Mouse (Mus musculus) kidney, embryonic 15.5 days (tissue): ENCODE measurements around the gene Errfi1. TPM values are rescaled to one million over a fixed set of nuclear protein-coding genes. Genes with fewer than 3 reads are reported as not detected.

Source experiments
- ATAC-seq: fragments of 200-750 bp; cut with Nextera tagmentation; replicated peaks from 2 replicates; pipeline ENCODE4 v1.8.0; 2017; ENCODE audit warnings: moderate TSS enrichment; ENCODE audit not compliant: low FRiP score
- H3K27ac ChIP-seq: fragments of 300-500 bp; sonication (generic); 2 replicates; pipeline ENCODE4 v1.5.1; 2015; ENCODE audit warnings: mild to moderate bottlenecking, inconsistent platforms
- H3K27me3 ChIP-seq: fragments of 300-500 bp; sonication (generic); 2 replicates; pipeline ENCODE4 v1.6.1; 2015; ENCODE audit warnings: inconsistent platforms
- H3K36me3 ChIP-seq: fragments of 300-500 bp; sonication (generic); 2 replicates; pipeline ENCODE4 v1.6.1; 2015; ENCODE audit warnings: inconsistent platforms
- H3K4me1 ChIP-seq: fragments of 300-500 bp; sonication (generic); 2 replicates; pipeline ENCODE4 v1.6.1; 2015; ENCODE audit warnings: inconsistent platforms
- H3K4me2 ChIP-seq: fragments of 300-500 bp; sonication (generic); 2 replicates; pipeline ENCODE4 v1.6.1; 2015; ENCODE audit warnings: moderate library complexity, mild to moderate bottlenecking, inconsistent platforms
- H3K4me3 ChIP-seq: fragments of 300-500 bp; sonication (generic); replicated peaks from 2 replicates; pipeline ENCODE4 v1.5.1; 2015; ENCODE audit warnings: mild to moderate bottlenecking, inconsistent platforms
- H3K9ac ChIP-seq: fragments of 300-500 bp; sonication (generic); 2 replicates; pipeline ENCODE4 v1.6.1; 2015; ENCODE audit warnings: mild to moderate bottlenecking, inconsistent platforms
- H3K9me3 ChIP-seq: fragments of 300-500 bp; sonication (generic); replicated peaks from 2 replicates; pipeline ENCODE4 v1.6.1; 2016; ENCODE audit warnings: inconsistent platforms
- WGBS: fragments of 180-500 bp; shearing (Covaris S2); methylation state at CpG from one replicate; pipeline ENCODE4 v1.1.7; 2015; ENCODE audit warnings: mixed read lengths; 5-methylcytosine and 5-hydroxymethylcytosine counted together
- polyA plus RNA-seq: library from polyadenylated mRNA; unstranded; fragments of >200 nt; fragmentation: Nextera tagmentation; extraction: Ambion mirVana; gene quantifications from 2 replicates; pipeline ENCODE4 v1.2.1, GENCODE M21; 2015

Errfi1 gene
- polyA plus RNA-seq, 1 experiment from 2014 or later: 34.2 TPM

DNA sequence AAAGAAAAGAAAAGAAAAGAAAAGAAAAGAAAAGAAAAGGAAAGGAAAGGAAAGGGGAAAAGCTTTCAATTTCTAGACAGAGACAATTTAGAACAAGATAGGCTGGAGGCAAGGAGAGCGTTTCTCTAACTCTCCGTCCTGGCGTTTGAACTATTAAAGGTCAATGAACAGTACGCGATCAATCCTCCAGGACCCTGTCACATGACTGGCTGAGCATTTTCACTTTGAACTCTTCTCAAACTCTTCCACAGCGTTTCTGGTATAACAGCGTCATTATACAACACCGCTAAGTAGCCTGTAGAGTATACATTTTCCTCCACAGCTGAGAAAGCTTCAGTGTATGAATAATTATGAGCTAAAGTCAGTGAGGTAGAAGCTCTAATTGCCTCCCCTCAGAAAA, 1.7 kb upstream of the Errfi1 start:
- Histone ChIP-seq H3K36me3 (no peaks in the 10 kb centered on the region), H3K4me3 (no peak overlapping the region), H3K4me1 (peaks cover 33% of the 10 kb centered on the region), H3K27me3 (no peaks in the 10 kb centered on the region), H3K9ac (no peak overlapping the region), H3K4me2 (no peak overlapping the region), H3K27ac (no peak overlapping the region), H3K9me3 (no peaks in the 10 kb centered on the region)
- ATAC-seq: no peak
- WGBS: 54% methylated on average over 8 of the region's 8 CpGs

DNA sequence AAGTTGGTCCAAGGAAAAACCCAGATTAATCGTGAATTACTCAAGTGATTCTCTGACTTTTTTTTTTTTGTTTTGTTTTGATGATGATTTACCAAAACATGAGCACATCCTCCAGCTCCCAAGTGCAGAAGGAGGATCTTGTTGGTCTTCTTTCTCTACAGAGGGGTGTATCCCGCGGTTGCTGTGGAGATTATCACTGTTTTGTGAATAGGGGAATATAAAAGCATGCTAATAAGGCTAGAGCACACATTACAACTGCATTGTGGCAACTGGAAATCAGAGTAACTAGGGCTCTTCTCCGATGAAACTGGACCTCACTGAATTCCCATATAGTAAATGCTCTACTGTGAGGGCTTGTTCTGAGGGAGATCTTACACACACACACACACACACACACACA, 1.2 kb upstream of the Errfi1 start:
- no peaks in the 10 kb centered on the region for H3K36me3 ChIP-seq
- H3K9ac ChIP-seq: no peak overlapping the region
- H3K4me3 ChIP-seq: no peak overlapping the region
- 0 out of 2 replicates have a peak overlapping the region, but pooled peaks have one; percentile 97 for H3K27ac ChIP-seq
- no peaks in the 10 kb centered on the region for H3K9me3 ChIP-seq
- no peaks in the 10 kb centered on the region for H3K27me3 ChIP-seq
- 73% methylated on average over 4 of the region's 4 CpGs for WGBS
- H3K4me1 ChIP-seq: peaks cover 36% of the 10 kb centered on the region
- ATAC-seq: no peak
- no peak overlapping the region for H3K4me2 ChIP-seq

DNA sequence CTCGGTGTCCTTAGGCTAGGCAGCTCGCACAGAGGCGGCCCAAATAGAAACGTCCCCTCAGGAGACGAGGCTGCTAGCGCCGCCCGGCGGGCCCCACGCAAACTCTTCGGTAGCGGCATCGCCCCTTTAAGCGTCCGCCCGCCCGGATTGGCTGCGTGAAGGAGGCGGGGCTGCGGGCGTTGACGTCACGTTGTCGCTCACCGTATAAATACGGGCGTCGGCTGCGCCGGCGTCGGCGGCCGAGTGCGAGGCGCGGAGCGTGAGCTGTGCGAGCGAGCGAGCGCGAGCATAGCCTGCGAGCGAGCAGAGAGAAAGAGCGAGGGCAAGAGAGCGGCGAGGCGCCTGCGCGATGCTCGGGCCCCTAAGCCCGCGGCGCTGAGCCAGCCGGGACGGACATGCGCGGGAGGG, 1.1 kb downstream of the Errfi1 start:
- peak overlapping the region; percentile 97 for H3K27ac ChIP-seq
- WGBS: under 1% methylated on average over 59 of the region's 59 CpGs
- ATAC-seq: peak; percentile 95

DNA sequence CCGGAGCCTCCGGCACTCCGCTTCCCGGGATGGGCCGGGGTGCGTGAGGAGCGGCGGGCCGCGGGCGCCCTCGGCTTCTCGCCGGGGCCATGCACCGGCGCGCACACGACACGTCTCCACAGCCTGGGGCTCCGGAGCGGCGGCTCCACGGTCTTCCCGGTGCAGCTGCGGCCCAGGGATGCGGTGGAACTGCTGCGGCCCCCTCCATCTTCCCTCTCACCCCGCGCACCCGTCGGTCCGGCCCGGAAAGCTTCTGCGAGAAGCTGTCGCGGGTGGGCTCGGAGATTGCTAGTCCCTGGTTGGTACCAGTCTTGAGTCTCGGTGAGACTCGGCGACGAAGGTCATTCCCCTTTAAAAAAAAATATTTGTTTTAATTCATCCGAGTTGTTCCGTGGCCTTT, 1.6 kb downstream of the Errfi1 start:
- Histone ChIP-seq H3K4me1 (peaks cover 41% of the 10 kb centered on the region), H3K9ac (peak overlapping the region; percentile 84), H3K36me3 (0 out of 2 replicates have a peak, but pooled peaks cover 4% of the 10 kb centered on the region), H3K9me3 (no peaks in the 10 kb centered on the region), H3K4me2 (peak overlapping the region; percentile 68), H3K27ac (peak overlapping the region; percentile 97), H3K4me3 (peak overlapping the region; percentile 70), H3K27me3 (no peaks in the 10 kb centered on the region)
- WGBS: 1% methylated on average over 43 of the region's 43 CpGs
- peak; percentile 67 for ATAC-seq

More for the DNA sequence above, 1.1 kb downstream of the Errfi1 start:
- H3K9ac ChIP-seq: peak overlapping the region; percentile 84
- H3K4me3 ChIP-seq: peak overlapping the region; percentile 70
- no peaks in the 10 kb centered on the region for H3K27me3 ChIP-seq
- H3K4me1 ChIP-seq: peaks cover 40% of the 10 kb centered on the region
- 0 out of 2 replicates have a peak, but pooled peaks cover 4% of the 10 kb centered on the region for H3K36me3 ChIP-seq
- H3K4me2 ChIP-seq: peak overlapping the region; percentile 68
- H3K9me3 ChIP-seq: no peaks in the 10 kb centered on the region

DNA sequence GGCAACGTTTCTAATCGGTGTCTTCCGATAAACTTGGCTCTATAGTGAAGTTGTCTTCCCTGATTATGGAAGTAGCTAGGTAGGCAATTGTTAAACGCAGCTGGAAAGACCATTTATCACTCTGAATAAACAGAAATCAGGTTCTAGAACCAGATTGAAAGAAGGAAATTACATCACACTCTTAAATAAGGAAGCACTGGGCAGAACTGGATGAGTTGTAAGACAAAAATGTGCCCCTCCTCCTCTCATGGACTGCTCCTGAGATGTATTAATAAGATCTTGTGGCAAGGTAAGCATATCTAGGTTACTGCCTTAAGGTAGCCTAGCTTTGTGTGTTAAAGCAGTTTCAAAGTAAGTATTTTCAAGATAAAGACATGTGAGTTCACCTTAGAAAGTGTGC, 6.8 kb downstream of the Errfi1 start:
- Histone ChIP-seq H3K27me3 (no peaks in the 10 kb centered on the region), H3K4me2 (no peak overlapping the region), H3K9me3 (no peaks in the 10 kb centered on the region), H3K9ac (no peak overlapping the region), H3K4me1 (peaks cover 31% of the 10 kb centered on the region; the same call in 1 of the 2 replicates), H3K4me3 (no peak overlapping the region), H3K27ac (0 out of 2 replicates have a peak overlapping the region, but pooled peaks have one; percentile 22), H3K36me3 (peaks cover 10% of the 10 kb centered on the region)
- WGBS: 69% methylated on average over 4 of the region's 4 CpGs
- ATAC-seq: no peak

DNA sequence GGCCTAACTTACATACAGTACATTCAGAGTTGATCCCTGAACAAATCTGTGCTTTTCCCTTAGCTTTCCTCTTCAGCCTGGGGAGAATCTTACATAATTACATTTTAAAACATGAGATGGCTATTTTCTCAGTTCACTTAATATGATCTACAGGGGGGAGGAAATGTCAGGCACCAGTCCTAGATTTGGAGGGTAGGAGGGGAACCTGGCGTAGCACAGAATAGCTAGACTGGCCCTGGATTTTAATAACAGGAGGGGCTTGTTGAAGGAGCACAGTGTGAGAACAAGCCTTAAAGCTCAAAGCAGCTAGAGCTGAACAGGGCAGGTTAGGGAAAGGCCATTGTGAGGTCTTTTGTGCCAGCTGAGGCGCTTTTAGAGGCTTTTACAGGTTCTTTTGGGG, 7.4 kb downstream of the Errfi1 start:
- H3K9me3 ChIP-seq: no peaks in the 10 kb centered on the region
- peaks cover 16% of the 10 kb centered on the region for H3K36me3 ChIP-seq
- no peak for ATAC-seq
- H3K4me3 ChIP-seq: no peak overlapping the region
- no peak overlapping the region for H3K9ac ChIP-seq
- WGBS: 84% methylated on average over 2 of the region's 2 CpGs
- no peak overlapping the region for H3K27ac ChIP-seq
- H3K27me3 ChIP-seq: no peaks in the 10 kb centered on the region
- peaks cover 27% of the 10 kb centered on the region; the same call in 1 of the 2 replicates for H3K4me1 ChIP-seq
- no peak overlapping the region for H3K4me2 ChIP-seq

DNA sequence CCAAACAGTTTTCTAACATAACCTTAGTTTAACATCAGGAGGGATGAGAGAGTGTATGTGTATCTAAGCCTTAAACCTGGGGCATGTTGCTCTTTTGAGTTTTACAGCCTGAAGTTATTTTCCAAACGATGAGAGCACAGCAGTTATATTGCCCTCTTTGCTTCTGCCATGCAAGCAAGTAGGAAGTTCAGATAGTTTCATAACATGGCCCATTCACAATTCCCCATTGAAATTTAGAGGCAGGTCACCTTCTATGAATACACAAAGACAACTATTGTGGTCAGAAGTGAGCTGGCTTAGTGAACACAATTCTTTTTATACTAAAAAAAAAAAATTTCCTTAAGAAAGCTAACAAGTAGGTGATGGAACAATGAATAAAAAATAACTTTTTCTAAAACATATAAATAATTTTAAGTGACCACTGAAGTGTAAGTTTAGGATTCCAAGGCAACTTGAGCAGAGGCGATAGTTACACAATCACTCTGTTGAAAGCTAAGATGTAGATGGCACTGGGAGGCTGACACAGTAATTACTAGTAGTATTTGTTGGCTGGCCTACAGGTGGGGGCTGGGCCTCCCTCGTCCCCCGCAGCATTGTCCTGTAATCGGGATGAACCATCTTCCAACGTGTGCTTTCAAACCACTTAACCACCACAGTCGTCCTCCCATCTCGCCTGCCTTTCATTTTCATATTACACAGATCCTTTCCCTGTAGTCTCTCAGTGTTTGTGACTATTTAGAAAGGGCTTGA, 9.1 kb downstream of the Errfi1 start:
- Histone ChIP-seq H3K27me3 (no peaks in the 10 kb centered on the region), H3K4me2 (no peak overlapping the region), H3K9me3 (no peaks in the 10 kb centered on the region), H3K4me1 (peaks cover 14% of the 10 kb centered on the region; the same call in 1 of the 2 replicates), H3K9ac (no peak overlapping the region), H3K27ac (no peak overlapping the region), H3K4me3 (no peak overlapping the region), H3K36me3 (peaks cover 33% of the 10 kb centered on the region)
- ATAC-seq: no peak
- WGBS: 54% methylated on average over 8 of the region's 8 CpGs

DNA sequence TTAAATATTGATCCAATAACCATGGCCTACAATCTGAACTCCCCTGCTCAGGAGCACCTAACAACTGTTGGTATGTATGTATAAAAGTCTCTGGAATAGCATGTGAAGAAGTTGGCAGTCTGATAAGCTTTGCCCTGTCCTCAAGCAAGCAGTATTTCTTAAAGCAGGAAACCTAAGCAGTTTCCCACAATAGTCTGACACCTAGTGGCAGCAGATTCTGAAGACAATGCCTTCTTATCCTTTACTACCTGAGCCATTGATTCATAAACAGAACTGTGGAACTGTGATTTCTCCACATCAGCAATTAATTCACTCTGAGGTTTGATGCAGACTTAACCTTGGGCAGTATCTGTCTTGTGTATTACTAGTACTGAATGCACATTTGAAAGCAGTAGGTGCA, 11.7 kb downstream of the Errfi1 start:
- Histone ChIP-seq H3K9me3 (no peaks in the 10 kb centered on the region), H3K4me1 (peaks cover 20% of the 10 kb centered on the region; the same call in 1 of the 2 replicates), H3K27me3 (no peaks in the 10 kb centered on the region), H3K36me3 (peaks cover 37% of the 10 kb centered on the region), H3K9ac (no peak overlapping the region), H3K4me3 (no peak overlapping the region), H3K27ac (no peak overlapping the region), H3K4me2 (no peak overlapping the region)
- no peak for ATAC-seq

DNA sequence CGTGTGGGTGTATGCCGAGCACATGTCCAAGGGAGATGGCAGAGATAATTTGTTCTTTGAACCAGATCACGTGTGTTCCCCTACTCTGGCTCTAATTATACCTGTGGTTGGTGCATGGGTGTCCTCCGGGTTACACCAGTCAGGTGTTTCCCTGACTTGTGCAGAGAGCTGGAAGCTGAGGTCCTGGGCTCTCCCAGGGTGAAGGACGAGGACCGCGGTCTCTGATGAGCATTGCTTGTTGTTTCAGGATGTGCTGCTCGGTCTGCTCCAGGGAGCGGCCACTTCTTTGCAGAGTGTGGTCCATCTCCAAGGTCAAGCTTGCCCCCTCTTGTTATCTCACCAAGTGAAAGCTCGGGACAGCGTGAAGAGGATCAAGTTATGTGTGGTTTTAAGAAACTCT, 12.3 kb downstream of the Errfi1 start:
- Histone ChIP-seq H3K4me2 (no peak overlapping the region), H3K9me3 (no peaks in the 10 kb centered on the region), H3K9ac (no peak overlapping the region), H3K4me3 (no peak overlapping the region), H3K36me3 (peaks cover 37% of the 10 kb centered on the region), H3K4me1 (peaks cover 24% of the 10 kb centered on the region), H3K27ac (no peak overlapping the region), H3K27me3 (no peaks in the 10 kb centered on the region)
- WGBS: 85% methylated on average over 11 of the region's 11 CpGs
- ATAC-seq: no peak

DNA sequence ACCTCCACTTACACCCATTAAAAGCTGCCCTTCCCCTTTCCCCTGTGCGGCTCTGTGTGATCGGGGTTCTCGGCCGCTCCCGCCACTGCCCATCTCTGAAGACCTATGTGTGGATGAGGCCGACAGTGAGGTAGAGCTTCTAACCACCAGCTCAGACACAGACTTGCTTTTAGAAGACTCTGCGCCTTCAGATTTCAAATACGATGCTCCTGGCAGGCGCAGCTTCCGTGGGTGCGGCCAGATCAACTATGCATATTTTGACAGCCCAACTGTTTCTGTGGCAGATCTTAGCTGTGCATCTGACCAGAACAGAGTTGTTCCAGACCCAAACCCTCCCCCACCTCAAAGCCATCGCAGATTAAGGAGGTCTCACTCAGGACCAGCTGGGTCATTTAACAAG, 12.8 kb downstream of the Errfi1 start:
- Histone ChIP-seq H3K4me2 (no peak overlapping the region), H3K36me3 (peaks cover 37% of the 10 kb centered on the region), H3K27me3 (no peaks in the 10 kb centered on the region), H3K4me1 (peaks cover 25% of the 10 kb centered on the region), H3K9me3 (no peaks in the 10 kb centered on the region), H3K27ac (no peak overlapping the region), H3K9ac (no peak overlapping the region), H3K4me3 (no peak overlapping the region)
- 86% methylated on average over 12 of the region's 12 CpGs for WGBS
- ATAC-seq: no peak

DNA sequence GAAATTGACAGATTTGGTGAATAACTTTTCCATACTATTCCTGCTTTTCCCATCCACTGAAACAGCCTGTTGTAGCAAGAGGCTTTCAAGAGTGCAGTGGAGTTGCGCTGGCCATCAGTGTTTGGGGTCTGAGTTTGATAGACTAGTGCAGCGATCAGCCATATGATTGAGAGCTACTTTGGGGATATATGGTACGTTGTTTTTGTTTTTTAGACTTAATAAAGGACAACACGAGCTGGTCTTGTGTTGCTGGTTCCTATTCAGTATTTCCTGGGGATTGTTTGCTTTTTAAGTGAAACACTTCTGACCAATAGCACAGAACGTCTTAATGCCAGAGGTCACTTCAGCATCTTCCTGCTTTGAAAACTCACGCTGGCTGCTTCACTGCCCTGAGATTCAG, 14.4 kb downstream of the Errfi1 start:
- Histone ChIP-seq H3K27me3 (no peaks in the 10 kb centered on the region), H3K27ac (no peak overlapping the region), H3K4me2 (no peak overlapping the region), H3K9me3 (no peaks in the 10 kb centered on the region), H3K4me1 (peaks cover 33% of the 10 kb centered on the region), H3K9ac (no peak overlapping the region), H3K36me3 (peaks cover 37% of the 10 kb centered on the region), H3K4me3 (no peak overlapping the region)
- WGBS: 77% methylated on average over 6 of the region's 6 CpGs
- ATAC-seq: no peak

DNA sequence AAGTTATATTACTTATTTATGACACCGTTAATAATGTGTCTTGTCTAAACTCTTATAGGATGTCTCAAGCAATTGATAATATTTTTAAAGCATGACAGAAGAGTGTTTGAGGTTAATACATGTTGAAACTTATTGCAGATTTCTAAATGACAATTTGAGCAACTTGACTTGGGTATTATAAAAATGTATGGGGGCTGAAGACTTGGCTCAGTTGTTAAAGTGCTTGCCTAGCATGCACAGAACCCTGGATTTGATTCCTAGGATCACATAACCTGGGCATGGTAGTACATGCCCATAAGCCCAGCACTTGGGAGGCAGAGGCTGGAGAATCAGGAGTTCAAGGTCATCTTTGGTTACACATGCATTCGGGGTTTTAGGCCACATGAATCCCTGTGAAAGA, 15.1 kb downstream of the Errfi1 start:
- 72% methylated on average over 2 of the region's 2 CpGs for WGBS
- Histone ChIP-seq H3K36me3 (peaks cover 37% of the 10 kb centered on the region), H3K27ac (0 out of 2 replicates have a peak overlapping the region, but pooled peaks have one; percentile 37), H3K9ac (no peak overlapping the region), H3K27me3 (no peaks in the 10 kb centered on the region), H3K4me2 (no peak overlapping the region), H3K4me1 (peaks cover 33% of the 10 kb centered on the region), H3K9me3 (no peaks in the 10 kb centered on the region), H3K4me3 (no peak overlapping the region)
- no peak for ATAC-seq
